Mouse (Mus musculus) heart, adult 8-10 months (tissue): ENCODE measurements around the gene Epha10. TPM values are rescaled to one million over a fixed set of nuclear protein-coding genes. Genes with fewer than 3 reads are reported as not detected.

ENCODE experiments used
- total RNA-seq, 4 experiments: library from RNA; stranded (reverse); gene quantifications; 2 replicates each; pipeline ENCODE4 v1.2.4; 2022

The Epha10 gene
- total RNA-seq, 4 experiments from 2014 or later: not detected

Other genes starting within 250 kb of the Epha10 start
- gene Pou3f1, start 224.1 kb upstream of the Epha10 start, total RNA-seq: under 1 TPM; 0.09 to 0.31 (median 0.14) TPM
- 10 to 100 TPM; 12.4 to 14.5 (median 13.7) TPM for gene Utp11, start 187.3 kb upstream of the Epha10 start, total RNA-seq
- gene Fhl3, start 180.2 kb upstream of the Epha10 start, total RNA-seq: 10 to 100 TPM in 2 of 4 experiments, 1 to 10 TPM in 2; 8.8 to 18.8 (median 11.2) TPM
- 10 to 100 TPM; 15.5 to 17.3 (median 16.5) TPM for gene Sf3a3, start 166.1 kb upstream of the Epha10 start, total RNA-seq
- 1 to 10 TPM; 6.5 to 9.9 (median 7.3) TPM for gene Inpp5b, start 139.0 kb upstream of the Epha10 start, total RNA-seq
- gene Mtf1, start 78.8 kb upstream of the Epha10 start, total RNA-seq: 10 to 100 TPM; 12.5 to 18.4 (median 14.5) TPM
- gene Yrdc, start 30.2 kb upstream of the Epha10 start, total RNA-seq: 10 to 100 TPM; 20.8 to 22.5 (median 22.0) TPM
- 10 to 100 TPM; 18.2 to 23.5 (median 21.0) TPM for gene 1110065P20Rik, start 29.7 kb upstream of the Epha10 start, total RNA-seq
- gene Maneal, start 18.7 kb upstream of the Epha10 start, total RNA-seq: 1 to 10 TPM in 1 of 4 experiments, under 1 TPM in 3; 0.54 to 1.0 (median 0.69) TPM
- gene 9930104L06Rik, start 56.1 kb downstream of the Epha10 start, total RNA-seq: 10 to 100 TPM in 1 of 4 experiments, 1 to 10 TPM in 3; 5.8 to 11.1 (median 8.7) TPM
- 1 to 10 TPM in 1 of 4 experiments, under 1 TPM in 3; 0.69 to 1.1 (median 0.85) TPM for gene Cdca8, start 58.4 kb downstream of the Epha10 start, total RNA-seq
- 1 to 10 TPM; 3.1 to 6.6 (median 4.7) TPM for gene Rspo1, start 105.5 kb downstream of the Epha10 start, total RNA-seq
- gene Gnl2, start 135.7 kb downstream of the Epha10 start, total RNA-seq: 10 to 100 TPM; 22.9 to 32.6 (median 24.3) TPM
- gene Dnali1, start 184.8 kb downstream of the Epha10 start, total RNA-seq: under 1 TPM in 1 of 4 experiments, not detected in 3; 0.11 TPM
- 1 to 10 TPM; 6.2 to 8.1 (median 7.6) TPM for gene Snip1, start 185.8 kb downstream of the Epha10 start, total RNA-seq
- gene Meaf6, start 204.2 kb downstream of the Epha10 start, total RNA-seq: 10 to 100 TPM; 13.3 to 20.8 (median 19.9) TPM
- 1 to 10 TPM; 3.5 to 5.7 (median 3.9) TPM for gene Zc3h12a, start 246.9 kb downstream of the Epha10 start, total RNA-seq